Mouse (Mus musculus) common myeloid progenitor, adult 5-6 weeks (primary cell): Measurements from ENCODE around the gene Gm1979. TPM values are rescaled to one million over a fixed set of nuclear protein-coding genes. Genes with fewer than 3 reads are reported as not detected.
"Not testable (repeated sequence)": the region's sequence is repeated elsewhere in the genome, so short reads cannot be mapped to it uniquely, and the experiment has no call there.

Source experiments
- ATAC-seq: replicated peaks from 2 replicates; pipeline ENCODE4 v1.8.0; 2016; ENCODE audit warnings: low read depth, mild to moderate bottlenecking, moderate TSS enrichment, inconsistent platforms; ENCODE audit not compliant: poor library complexity, severe bottlenecking
- total RNA-seq: library from RNA; stranded (forward); fragments of 200-1000, 187-1606 nt; gene quantifications from 2 replicates; pipeline ENCODE4 v1.2.3, GENCODE M21; 2017

Gm1979 gene
- total RNA-seq, result not detected in 2 replicates

DNA sequence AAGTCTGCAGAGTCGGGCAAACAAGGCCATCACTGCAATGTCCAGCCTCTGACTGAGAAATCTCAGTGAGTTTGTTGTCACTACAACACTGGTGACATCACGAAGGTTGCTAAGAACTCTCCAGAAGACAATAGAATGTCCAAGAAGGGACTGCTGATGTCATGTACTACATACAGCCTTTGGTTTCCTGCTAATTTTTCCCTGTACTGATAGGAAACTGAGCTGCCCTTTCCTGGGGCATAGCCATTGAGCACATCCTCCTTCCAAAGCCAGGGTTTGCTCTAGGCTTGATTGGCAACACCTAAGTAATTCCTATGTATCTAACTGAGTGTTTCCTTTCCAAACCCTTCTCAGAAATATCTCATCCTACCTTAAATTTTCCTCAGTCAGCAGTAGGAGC, at the start of gene Gm1979:
Gm1979 (minus strand) TSS at position 101 of the 400 bp plus-strand sequence.
- ATAC-seq, result not testable (repeated sequence)

- not testable (repeated sequence) for ATAC-seq
These were observed 34.9 kb upstream of the Gm1979 start, which contains the start of gene Speer4a for GRCm38 (mm10) chr5:26039458-26039857. TSS of gene Speer4a (minus strand) at chr5:26039558.

DNA sequence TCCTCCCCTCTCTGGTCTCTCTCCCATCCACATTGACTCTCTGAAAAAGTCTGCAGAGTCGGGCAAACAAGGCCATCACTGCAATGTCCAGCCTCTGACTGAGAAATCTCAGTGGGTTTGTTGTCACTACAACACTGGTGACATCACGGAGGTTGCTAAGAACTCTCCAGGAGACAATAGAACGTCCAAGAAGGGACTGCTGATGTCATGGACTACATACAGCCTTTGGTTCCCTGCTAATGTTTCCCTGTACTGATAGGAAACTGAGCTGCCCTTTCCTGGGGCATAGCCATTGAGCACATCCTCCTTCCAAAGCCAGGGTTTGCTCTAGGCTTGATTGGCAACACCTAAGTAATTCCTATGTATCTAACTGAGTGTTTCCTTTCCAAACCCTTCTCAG, 18.2 kb upstream of the Gm1979 start, which contains the start of gene Gm5862:
Gm5862 (minus strand) TSS at position 101 of the 400 bp plus-strand sequence.
- ATAC-seq, result not testable (repeated sequence)

DNA sequence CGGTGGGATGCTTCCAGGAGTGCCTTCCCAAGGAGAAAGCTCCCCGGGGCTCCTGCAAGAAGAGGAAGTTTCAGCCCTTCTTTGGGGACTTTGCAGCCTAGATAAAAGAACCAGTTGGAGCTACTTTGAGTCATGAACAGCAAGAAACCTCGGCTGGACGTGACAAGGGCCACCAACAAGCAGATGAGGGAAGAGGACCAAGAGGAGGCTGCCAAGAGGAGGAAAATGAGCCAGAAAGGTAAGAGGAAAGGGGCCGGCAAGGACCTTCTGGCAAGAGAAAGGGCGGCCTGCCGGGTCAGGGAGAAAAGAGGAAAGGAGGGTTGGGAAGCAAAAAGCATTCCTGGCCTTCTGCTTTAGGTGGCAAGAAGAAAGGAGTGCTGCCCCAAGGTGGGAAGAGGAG, 3.1 kb upstream of the Gm1979 start:
- not testable (repeated sequence) for ATAC-seq

DNA sequence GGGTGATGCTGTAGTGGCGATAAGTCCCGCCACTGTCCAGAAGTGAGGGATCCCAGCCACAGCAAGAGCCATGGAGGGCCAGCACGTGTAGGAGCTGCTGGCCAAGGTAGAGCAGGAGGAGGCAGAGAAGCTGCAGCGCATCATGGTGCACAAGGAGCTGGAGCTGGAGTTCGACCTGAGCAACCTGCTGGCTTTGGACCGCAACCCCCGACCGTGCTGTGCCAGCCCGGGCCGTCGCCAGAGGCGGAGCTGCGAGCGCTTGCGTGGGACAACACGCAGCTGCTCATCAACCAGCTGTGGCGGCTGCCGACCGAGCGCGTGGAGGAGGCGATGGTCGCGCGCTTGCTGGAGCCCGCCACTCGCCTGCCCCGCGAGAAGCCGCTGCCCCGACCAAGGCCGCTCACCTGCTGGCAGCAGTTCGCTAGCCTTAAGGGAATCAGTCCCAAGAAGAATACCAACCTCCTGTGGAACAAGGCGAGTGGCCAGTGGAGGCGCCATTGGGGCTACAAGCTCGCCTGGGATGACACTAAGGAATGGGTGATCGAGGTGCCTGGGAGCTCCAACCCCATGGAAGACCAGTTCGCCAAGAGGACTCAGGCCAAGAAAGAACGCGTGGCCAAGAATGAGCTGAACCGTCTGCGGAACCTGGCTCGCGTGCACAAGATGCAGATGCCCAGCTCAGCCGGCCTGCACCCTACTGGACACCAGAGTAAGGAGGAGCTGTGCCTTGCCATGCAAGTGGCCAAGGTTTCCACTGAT, 2.5 kb upstream of the Gm1979 start:
- peak; percentile 60 for ATAC-seq

DNA sequence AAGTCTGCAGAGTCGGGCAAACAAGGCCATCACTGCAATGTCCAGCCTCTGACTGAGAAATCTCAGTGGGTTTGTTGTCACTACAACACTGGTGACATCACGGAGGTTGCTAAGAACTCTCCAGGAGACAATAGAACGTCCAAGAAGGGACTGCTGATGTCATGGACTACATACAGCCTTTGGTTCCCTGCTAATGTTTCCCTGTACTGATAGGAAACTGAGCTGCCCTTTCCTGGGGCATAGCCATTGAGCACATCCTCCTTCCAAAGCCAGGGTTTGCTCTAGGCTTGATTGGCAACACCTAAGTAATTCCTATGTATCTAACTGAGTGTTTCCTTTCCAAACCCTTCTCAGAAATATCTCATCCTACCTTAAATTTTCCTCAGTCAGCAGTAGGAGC, 16.0 kb downstream of the Gm1979 start, which contains the start of gene Gm21698:
Gm21698 (minus strand) TSS at position 101 of the 400 bp plus-strand sequence.
- not testable (repeated sequence) for ATAC-seq

GRCm38 (mm10) chr5:25972563-25972962, 32.0 kb downstream of the Gm1979 start, which contains the start of gene Gm21680:
TSS of gene Gm21680 (minus strand) at chr5:25972663.
- not testable (repeated sequence) for ATAC-seq

DNA sequence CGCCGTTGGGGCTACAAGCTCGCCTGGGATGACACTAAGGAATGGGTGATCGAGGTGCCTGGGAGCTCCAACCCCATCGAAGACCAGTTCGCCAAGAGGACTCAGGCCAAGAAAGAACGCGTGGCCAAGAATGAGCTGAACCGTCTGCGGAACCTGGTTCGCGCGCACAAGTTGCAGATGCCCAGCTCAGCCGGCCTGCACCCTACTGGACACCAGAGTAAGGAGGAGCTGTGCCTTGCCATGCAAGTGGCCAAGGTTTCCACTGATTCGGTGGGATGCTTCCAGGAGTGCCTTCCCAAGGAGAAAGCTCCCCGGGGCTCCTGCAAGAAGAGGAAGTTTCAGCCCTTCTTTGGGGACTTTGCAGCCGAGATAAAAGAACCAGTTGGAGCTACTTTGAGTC, 47.5 kb downstream of the Gm1979 start:
- ATAC-seq, result not testable (repeated sequence)

GRCm38 (mm10) chr5:25956611-25957010, 48.0 kb downstream of the Gm1979 start:
- ATAC-seq, result not testable (repeated sequence)

DNA sequence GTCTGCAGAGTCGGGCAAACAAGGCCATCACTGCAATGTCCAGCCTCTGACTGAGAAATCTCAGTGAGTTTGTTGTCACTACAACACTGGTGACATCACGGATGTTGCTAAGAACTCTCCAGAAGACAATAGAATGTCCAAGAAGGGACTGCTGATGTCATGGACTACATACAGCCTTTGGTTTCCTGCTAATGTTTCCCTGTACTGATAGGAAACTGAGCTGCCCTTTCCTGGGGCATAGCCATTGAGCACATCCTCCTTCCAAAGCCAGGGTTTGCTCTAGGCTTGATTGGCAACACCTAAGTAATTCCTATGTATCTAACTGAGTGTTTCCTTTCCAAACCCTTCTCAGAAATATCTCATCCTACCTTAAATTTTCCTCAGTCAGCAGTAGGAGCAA, 50.3 kb downstream of the Gm1979 start, which contains the start of gene Gm21671:
Gm21671 (minus strand) TSS at position 101 of the 400 bp plus-strand sequence.
- not testable (repeated sequence) for ATAC-seq

Other genes with a start within 250 kb of the Gm1979 start
- 0.49 and 1.2 TPM in 2 replicates for gene Actr3b, start 244.8 kb downstream of the Gm1979 start, total RNA-seq
- gene Gm21663, start 62.4 kb downstream of the Gm1979 start, total RNA-seq, result not detected in 2 replicates
- not detected in 2 replicates for gene Gm21671, start 50.4 kb downstream of the Gm1979 start, total RNA-seq
- gene Gm21680, start 32.1 kb downstream of the Gm1979 start, total RNA-seq, result not detected in 2 replicates
- gene Gm21698, start 16.1 kb downstream of the Gm1979 start, total RNA-seq, result not detected in 2 replicates
- not detected in 2 replicates for gene Gm5862, start 18.1 kb upstream of the Gm1979 start, total RNA-seq
- not detected in 2 replicates for gene Speer4a, start 34.8 kb upstream of the Gm1979 start, total RNA-seq
- gene Gm7347, start 53.8 kb upstream of the Gm1979 start, total RNA-seq, result not detected in 2 replicates
- not detected in 2 replicates for gene Gm10471, start 84.5 kb upstream of the Gm1979 start, total RNA-seq
- gene 5031410I06Rik, start 100.6 kb upstream of the Gm1979 start, total RNA-seq, result not detected in 2 replicates
- not detected in 2 replicates for gene Gm10220, start 116.6 kb upstream of the Gm1979 start, total RNA-seq